Mouse (Mus musculus) heart, postnatal 36 days (tissue): ENCODE data around the gene Tmem174. TPM values are rescaled to one million over a fixed set of nuclear protein-coding genes. Genes with fewer than 3 reads are reported as not detected.

Source experiments
- DNase-seq, 2 experiments: peaks; one replicate each; pipeline ENCODE4 v3.0.0; 2021 to 2022
- intact Hi-C: fragments of 180-260 bp; cut with DNase I; formaldehyde crosslinking; loops from one replicate; pipeline ENCODE4 v1.15.1; 2025
- total RNA-seq, 2 experiments: library from RNA; stranded (reverse); gene quantifications; 2 replicates each; pipeline ENCODE4 v1.2.3; 2021

The Tmem174 gene
- total RNA-seq, 2 experiments from 2014 or later, result not detected

DNA sequence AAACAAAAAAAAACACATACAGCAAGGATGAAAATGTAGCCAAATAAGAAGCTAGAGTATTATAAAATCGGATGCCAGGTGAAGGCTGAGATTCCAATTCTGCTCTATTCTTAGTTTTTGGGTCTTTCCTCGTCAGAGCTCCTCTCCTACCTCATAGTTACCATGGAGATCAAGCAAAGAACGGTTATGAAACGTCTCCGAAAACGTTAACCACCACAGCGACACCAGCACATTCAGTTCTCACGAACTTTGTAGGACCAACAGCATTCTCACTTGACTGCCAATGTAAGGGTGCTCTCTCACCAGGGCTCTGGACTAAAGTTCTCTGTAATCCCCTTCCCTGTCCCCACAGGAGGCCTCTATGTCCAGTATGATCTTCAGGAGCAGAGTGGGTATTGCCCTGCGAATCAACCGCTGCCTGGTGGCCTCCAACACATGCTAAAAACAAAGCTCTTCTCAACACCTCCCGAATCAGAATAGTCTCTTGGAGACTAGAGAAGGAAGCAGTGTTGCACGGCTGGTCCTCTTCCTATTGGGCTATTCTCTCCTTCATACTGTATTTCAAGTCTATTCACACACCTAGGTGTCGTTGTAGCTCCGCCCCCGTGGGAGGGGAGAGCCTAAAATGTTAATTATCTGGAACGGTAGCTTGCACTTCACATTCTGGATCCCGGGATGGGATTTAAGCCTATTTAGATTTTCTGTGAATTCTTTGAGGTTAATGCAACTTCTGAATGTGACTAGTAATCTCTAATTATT is 50.2 kb downstream of the Tmem174 start:
- intact Hi-C loops, result loop anchor here (5.0 kb wide), 2 partner anchors 235 to 270 kb away; partner anchors contain the start of genes Btf3 and Foxd1
- no peak for DNase-seq

Other genes with a start within 250 kb of the Tmem174 start
- gene Gm10320, start 145.4 kb downstream of the Tmem174 start, total RNA-seq, result not detected
- gene Tmem171, start 57.4 kb upstream of the Tmem174 start, total RNA-seq, result 1 to 10 TPM; 2.7 to 8.2 TPM
- gene Fcho2, start 178.0 kb upstream of the Tmem174 start, total RNA-seq, result 10 to 100 TPM; 40.8 to 43.3 TPM